Mouse (Mus musculus) heart, embryonic 12.5 days (tissue): ENCODE measurements around the gene Arl15. TPM values are rescaled to one million over a fixed set of nuclear protein-coding genes. Genes with fewer than 3 reads are reported as not detected.

Experiments
- ATAC-seq: fragments of 200-750 bp; cut with Nextera tagmentation; 2 replicates; pipeline ENCODE4 v1.8.0; 2017; ENCODE audit warnings: moderate TSS enrichment, moderate library complexity; ENCODE audit not compliant: insufficient number of reproducible peaks, low FRiP score
- H3K27ac ChIP-seq: fragments of 300-500 bp; sonication (generic); 2 replicates; pipeline ENCODE4 v1.5.1; 2016; ENCODE audit warnings: mild to moderate bottlenecking, moderate library complexity; ENCODE audit not compliant: poor library complexity, severe bottlenecking
- H3K27me3 ChIP-seq: fragments of 300-500 bp; sonication (generic); replicated peaks from 2 replicates; pipeline ENCODE4 v1.6.1; 2016; ENCODE audit warnings: mild to moderate bottlenecking, moderate library complexity
- H3K36me3 ChIP-seq: fragments of 300-500 bp; sonication (generic); 2 replicates; pipeline ENCODE4 v1.6.1; 2016; ENCODE audit warnings: mild to moderate bottlenecking, moderate library complexity
- H3K4me1 ChIP-seq: fragments of 300-500 bp; sonication (generic); replicated peaks from 2 replicates; pipeline ENCODE4 v1.6.1; 2016; ENCODE audit warnings: mild to moderate bottlenecking
- H3K4me2 ChIP-seq: fragments of 300-500 bp; sonication (generic); 2 replicates; pipeline ENCODE4 v1.6.1; 2016; ENCODE audit warnings: mild to moderate bottlenecking, moderate library complexity
- H3K4me3 ChIP-seq: fragments of 300-500 bp; sonication (generic); 2 replicates; pipeline ENCODE4 v1.5.1; 2016; ENCODE audit warnings: mild to moderate bottlenecking
- H3K9ac ChIP-seq: fragments of 300-500 bp; sonication (generic); 2 replicates; pipeline ENCODE4 v1.6.1; 2016; ENCODE audit warnings: mild to moderate bottlenecking, moderate library complexity
- H3K9me3 ChIP-seq: fragments of 300-500 bp; sonication (generic); replicated peaks from 2 replicates; pipeline ENCODE4 v1.6.1; 2016; ENCODE audit warnings: mild to moderate bottlenecking, moderate library complexity
- WGBS: fragments of 180-500 bp; shearing (Covaris S2); methylation state at CpG from one replicate; pipeline ENCODE4 v1.1.7; 2016; 5-methylcytosine and 5-hydroxymethylcytosine counted together
- polyA plus RNA-seq: library from polyadenylated mRNA; unstranded; fragments of >200 nt; fragmentation: Nextera tagmentation; extraction: Ambion mirVana; gene quantifications from 2 replicates; pipeline ENCODE4 v1.2.1, GENCODE M21; 2016

The Arl15 gene
- polyA plus RNA-seq, 1 experiment from 2014 or later, result 7.7 TPM

DNA sequence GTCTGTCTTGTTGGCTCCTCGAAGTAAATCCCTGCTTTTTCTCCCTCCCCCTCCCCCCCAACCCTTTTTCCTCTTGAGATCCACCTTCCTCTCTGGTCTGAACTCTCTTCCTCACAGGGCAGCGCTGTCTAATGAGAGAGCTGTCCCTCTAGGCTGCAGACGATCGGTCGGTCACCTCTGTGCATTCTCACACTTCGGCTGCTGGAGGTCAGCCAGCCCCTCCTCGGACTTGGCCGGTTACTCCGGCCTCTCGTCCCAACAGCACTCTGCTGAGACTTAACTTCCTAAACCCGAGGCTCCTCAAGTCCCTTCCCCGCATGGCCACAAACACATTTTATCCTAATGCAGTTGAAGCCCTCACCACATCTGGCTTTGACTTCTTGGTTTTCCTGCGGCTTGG, 77.5 kb downstream of the Arl15 start:
- H3K4me3 ChIP-seq, result no peak overlapping the region
- peak; percentile 54; the same call in 1 of the 2 replicates for ATAC-seq
- H3K9ac ChIP-seq, result 0 out of 2 replicates have a peak overlapping the region, but pooled peaks have one; percentile 11
- 0 out of 2 replicates have a peak overlapping the region, but pooled peaks have one; percentile 18 for H3K27ac ChIP-seq
- peaks cover 26% of the 10 kb centered on the region for H3K4me1 ChIP-seq
- H3K4me2 ChIP-seq, result peak overlapping the region; percentile 54
- no peaks in the 10 kb centered on the region for H3K27me3 ChIP-seq
- no peaks in the 10 kb centered on the region for H3K9me3 ChIP-seq
- 28% methylated on average over 13 of the region's 13 CpGs for WGBS
- no peaks in the 10 kb centered on the region for H3K36me3 ChIP-seq

GRCm38 (mm10) chr13:113875724-113876123, 81.4 kb downstream of the Arl15 start:
- Histone ChIP-seq H3K27ac (no peak overlapping the region), H3K4me2 (no peak overlapping the region), H3K9ac (no peak overlapping the region), H3K36me3 (no peaks in the 10 kb centered on the region), H3K9me3 (no peaks in the 10 kb centered on the region), H3K4me3 (no peak overlapping the region), H3K4me1 (peaks cover 32% of the 10 kb centered on the region), H3K27me3 (no peaks in the 10 kb centered on the region)
- ATAC-seq, result no peak
- WGBS, result 81% methylated on average over 4 of the region's 4 CpGs

DNA sequence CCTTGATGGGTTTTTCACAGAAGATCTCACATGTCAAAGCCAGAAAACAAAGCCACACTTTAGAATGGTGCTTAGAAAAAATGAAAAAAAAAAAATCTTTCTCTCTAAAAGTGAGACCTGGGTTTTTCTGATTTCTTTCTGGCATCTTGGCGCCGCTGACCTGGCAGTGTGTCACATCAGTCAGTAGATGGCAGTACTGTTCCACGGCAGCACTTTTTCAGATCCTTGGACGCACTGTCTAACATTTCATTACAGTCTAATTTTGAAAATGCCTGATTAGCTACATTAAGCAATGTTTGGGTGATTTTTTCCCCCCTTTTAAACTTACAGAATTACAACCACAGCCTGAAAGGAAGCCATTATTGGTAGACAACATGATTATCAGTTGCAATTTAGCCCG, 83.1 kb downstream of the Arl15 start:
- H3K4me2 ChIP-seq, result no peak overlapping the region
- no peaks in the 10 kb centered on the region for H3K27me3 ChIP-seq
- 0 out of 2 replicates have a peak, but pooled peaks have one; percentile 44 for ATAC-seq
- H3K4me1 ChIP-seq, result peaks cover 29% of the 10 kb centered on the region
- no peak overlapping the region for H3K4me3 ChIP-seq
- 19% methylated on average over 5 of the region's 5 CpGs for WGBS
- no peaks in the 10 kb centered on the region for H3K36me3 ChIP-seq
- no peak overlapping the region for H3K27ac ChIP-seq
- no peaks in the 10 kb centered on the region for H3K9me3 ChIP-seq
- no peak overlapping the region for H3K9ac ChIP-seq

DNA sequence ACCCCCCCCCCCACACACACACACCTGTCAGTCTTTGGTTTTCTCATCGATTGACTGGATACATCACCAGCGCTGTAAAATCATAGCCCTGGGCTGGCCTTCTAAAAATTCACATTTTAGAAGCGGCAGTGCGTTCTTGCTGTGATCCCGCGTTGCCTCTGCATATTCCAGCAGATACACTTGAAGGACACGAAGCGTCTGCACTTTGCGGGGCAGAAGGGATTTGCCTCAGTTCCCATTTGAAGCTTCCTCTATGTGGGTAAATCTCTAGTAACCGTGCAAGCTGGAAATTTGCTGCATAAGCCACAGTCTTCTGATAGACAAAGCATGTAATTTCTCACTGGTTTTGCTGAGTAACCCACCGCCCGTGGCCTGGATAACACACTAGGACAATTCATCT, 84.3 kb downstream of the Arl15 start:
- H3K9me3 ChIP-seq, result no peaks in the 10 kb centered on the region
- 82% methylated on average over 12 of the region's 12 CpGs for WGBS
- no peak overlapping the region for H3K4me2 ChIP-seq
- H3K4me3 ChIP-seq, result no peak overlapping the region
- no peaks in the 10 kb centered on the region for H3K36me3 ChIP-seq
- H3K4me1 ChIP-seq, result peaks cover 20% of the 10 kb centered on the region
- H3K9ac ChIP-seq, result no peak overlapping the region
- H3K27ac ChIP-seq, result no peak overlapping the region
- no peak for ATAC-seq
- no peaks in the 10 kb centered on the region for H3K27me3 ChIP-seq

DNA sequence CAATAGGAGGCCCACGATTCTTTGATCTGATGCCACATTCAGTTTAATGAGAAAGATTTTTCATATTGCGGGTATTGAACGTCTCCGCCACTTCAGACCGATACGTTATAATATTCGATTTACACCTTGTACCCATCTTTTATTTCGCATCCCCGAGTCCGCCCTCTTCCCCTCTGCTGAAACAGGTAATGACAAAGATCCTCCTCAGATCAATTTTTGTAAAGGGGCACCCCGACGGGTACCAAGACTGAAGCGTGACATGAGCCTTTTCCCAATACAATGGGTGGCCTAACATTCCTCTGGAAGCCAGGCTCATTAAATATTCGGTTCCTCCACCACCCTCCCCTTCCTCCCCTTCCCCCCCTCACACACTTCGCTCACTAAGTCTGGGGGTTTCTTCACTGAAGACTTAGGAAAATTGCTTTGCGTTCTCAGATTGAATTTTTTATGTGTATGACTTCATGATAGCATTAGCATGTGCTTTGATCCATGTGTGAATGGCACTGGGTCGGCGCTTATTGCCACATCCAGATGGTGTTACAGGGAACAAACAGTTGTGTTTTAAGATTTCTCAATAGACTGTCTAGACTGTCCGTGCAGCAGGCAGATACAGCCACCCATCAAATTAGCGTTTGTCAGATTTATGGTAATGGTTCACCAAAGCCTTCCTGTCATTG, 85.5 kb downstream of the Arl15 start:
- Histone ChIP-seq H3K36me3 (no peaks in the 10 kb centered on the region), H3K4me3 (no peak overlapping the region), H3K4me1 (peaks cover 19% of the 10 kb centered on the region), H3K4me2 (peak overlapping the region; percentile 13), H3K9ac (no peak overlapping the region), H3K27me3 (no peaks in the 10 kb centered on the region), H3K27ac (no peak overlapping the region), H3K9me3 (no peaks in the 10 kb centered on the region)
- no peak for ATAC-seq
- 54% methylated on average over 20 of the region's 20 CpGs for WGBS

- no peaks in the 10 kb centered on the region for H3K9me3 ChIP-seq
- H3K27ac ChIP-seq, result no peak overlapping the region
- peak overlapping the region; percentile 72 for H3K4me2 ChIP-seq
- H3K4me3 ChIP-seq, result peak overlapping the region; percentile 31
- no peak overlapping the region for H3K9ac ChIP-seq
- no peak; the same call in none of the 2 replicates for ATAC-seq
- 12% methylated on average over 19 of the region's 19 CpGs for WGBS
- no peaks in the 10 kb centered on the region for H3K27me3 ChIP-seq
- H3K36me3 ChIP-seq, result no peaks in the 10 kb centered on the region
- H3K4me1 ChIP-seq, result peaks cover 19% of the 10 kb centered on the region
Observed at GRCm38 (mm10) chr13:113880564-113881171, 86.4 kb downstream of the Arl15 start.

- Histone ChIP-seq H3K36me3 (no peaks in the 10 kb centered on the region), H3K4me3 (no peak overlapping the region), H3K9ac (no peak overlapping the region), H3K27me3 (no peaks in the 10 kb centered on the region), H3K4me1 (peaks cover 29% of the 10 kb centered on the region), H3K27ac (no peak overlapping the region), H3K4me2 (no peak overlapping the region), H3K9me3 (no peaks in the 10 kb centered on the region)
- no peak for ATAC-seq
- WGBS, result 53% methylated on average over 1 of the region's 1 CpGs
Observed at GRCm38 (mm10) chr13:113882959-113883358, 88.7 kb downstream of the Arl15 start.

DNA sequence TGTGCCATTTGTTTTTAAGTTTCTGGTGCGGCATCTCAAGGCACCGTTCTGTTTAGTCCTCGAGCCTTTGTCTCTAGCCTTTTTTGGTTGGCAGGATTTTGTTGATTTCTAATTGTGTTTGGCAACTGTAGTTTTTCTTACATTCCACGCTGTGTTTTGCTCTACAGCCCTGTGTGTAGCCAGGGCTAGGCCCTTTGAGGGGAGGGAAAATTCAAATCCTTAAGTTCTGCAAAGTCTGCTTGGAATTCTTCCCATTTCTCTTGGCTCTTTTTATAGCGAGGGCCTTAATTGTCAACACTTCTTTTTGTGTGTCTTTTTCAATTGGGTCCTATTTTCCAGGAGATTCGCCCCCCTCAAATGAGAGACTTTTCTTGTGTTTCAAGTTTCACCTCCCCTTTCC, 92.8 kb downstream of the Arl15 start:
- Histone ChIP-seq H3K4me1 (peaks cover 10% of the 10 kb centered on the region), H3K4me3 (no peak overlapping the region), H3K4me2 (no peak overlapping the region), H3K27ac (no peak overlapping the region), H3K27me3 (no peaks in the 10 kb centered on the region), H3K9me3 (no peaks in the 10 kb centered on the region), H3K9ac (no peak overlapping the region), H3K36me3 (no peaks in the 10 kb centered on the region)
- ATAC-seq, result no peak
- 51% methylated on average over 6 of the region's 6 CpGs for WGBS

- Histone ChIP-seq H3K4me1 (peaks cover 10% of the 10 kb centered on the region), H3K36me3 (no peaks in the 10 kb centered on the region), H3K4me3 (no peak overlapping the region), H3K9me3 (no peaks in the 10 kb centered on the region), H3K4me2 (no peak overlapping the region), H3K9ac (no peak overlapping the region), H3K27me3 (no peaks in the 10 kb centered on the region), H3K27ac (no peak overlapping the region)
- 76% methylated on average over 5 of the region's 5 CpGs for WGBS
- no peak for ATAC-seq
Observed at GRCm38 (mm10) chr13:113888126-113888525, 93.8 kb downstream of the Arl15 start.

DNA sequence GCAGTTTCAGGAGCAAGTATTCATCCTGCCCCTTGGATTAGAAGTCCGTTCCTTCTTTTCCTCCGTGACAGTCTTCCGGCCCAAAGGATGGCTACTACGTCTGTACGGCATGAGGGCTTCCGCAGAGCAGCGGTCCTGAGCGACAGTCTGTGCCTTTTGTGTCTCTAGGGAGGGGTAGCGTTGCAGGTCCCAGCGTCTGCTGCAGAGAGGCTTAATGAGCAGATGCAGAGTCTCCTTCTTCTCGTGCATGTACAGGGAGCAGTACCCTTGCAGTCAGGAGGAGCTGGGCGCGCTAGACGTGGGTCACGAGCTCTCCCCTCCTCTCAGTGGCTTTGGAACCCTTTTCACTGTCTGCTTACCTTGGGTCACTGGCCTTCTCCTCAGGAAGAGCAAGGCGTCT, 94.4 kb downstream of the Arl15 start:
- no peak for ATAC-seq
- Histone ChIP-seq H3K27me3 (no peaks in the 10 kb centered on the region), H3K9me3 (no peaks in the 10 kb centered on the region), H3K4me1 (peaks cover 10% of the 10 kb centered on the region), H3K4me3 (no peak overlapping the region), H3K9ac (no peak overlapping the region), H3K27ac (no peak overlapping the region), H3K36me3 (no peaks in the 10 kb centered on the region), H3K4me2 (no peak overlapping the region)
- 68% methylated on average over 16 of the region's 16 CpGs for WGBS

DNA sequence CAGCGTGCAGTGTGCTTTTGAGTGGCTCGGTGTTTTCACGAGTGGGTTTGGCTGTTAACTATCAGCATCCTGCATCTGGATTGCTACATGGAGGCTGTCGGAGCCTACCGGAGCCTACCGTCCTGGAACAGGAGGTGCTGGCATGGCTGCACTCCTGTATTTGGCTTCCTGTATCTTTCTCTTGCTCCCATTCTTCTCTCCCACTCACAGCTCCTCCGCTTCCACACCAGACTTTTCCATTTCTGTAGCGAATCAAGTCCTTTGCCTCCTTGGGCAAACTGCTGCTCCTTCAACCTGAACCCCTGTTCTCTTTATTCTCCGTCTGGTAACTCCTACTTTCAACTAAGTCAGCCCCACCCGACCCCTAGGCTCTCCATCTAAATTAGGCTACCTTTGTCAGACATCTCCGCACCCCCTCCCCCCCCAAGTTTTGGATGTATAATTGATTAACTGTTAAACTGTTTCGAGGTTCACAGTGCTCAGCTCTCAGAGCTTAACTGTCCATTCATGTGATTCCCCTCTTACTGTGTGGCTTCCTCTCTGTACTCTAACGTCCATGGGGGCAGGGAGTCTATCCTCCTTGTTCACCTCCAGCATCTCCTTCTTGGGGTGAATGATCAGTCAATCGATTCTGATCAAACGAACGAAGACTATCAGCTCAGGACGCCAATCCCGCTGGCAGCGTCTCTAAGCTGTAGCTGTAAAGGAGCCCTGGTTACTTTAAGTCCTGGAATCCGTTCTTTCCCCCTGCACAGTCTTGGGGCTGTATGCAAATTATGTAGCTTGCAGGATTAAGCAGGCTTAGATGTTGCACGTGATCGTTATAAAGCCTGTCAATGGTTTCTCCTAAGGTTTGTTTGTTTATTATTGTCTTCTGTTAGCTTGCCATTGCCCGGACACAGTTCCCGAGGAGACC, 95.1 kb downstream of the Arl15 start:
- Histone ChIP-seq H3K36me3 (no peaks in the 10 kb centered on the region), H3K4me2 (no peak overlapping the region), H3K4me1 (peaks cover 10% of the 10 kb centered on the region), H3K4me3 (no peak overlapping the region), H3K27me3 (no peaks in the 10 kb centered on the region), H3K27ac (no peak overlapping the region), H3K9me3 (no peaks in the 10 kb centered on the region), H3K9ac (no peak overlapping the region)
- WGBS, result 71% methylated on average over 24 of the region's 24 CpGs
- ATAC-seq, result no peak
